Mouse (Mus musculus): ENCODE results near the gene Rasd1. TPM values are rescaled to one million over a fixed set of nuclear protein-coding genes. Genes with fewer than 3 reads are reported as not detected.

Rasd1 gene
- total RNA-seq, 2 experiments from 2014 or later = 1.9 to 5.2 TPM

Other genes with a start within 250 kb of the Rasd1 start
- gene Pld6, start 177.3 kb downstream of the Rasd1 start, total RNA-seq (2021) = not detected
- 10 to 100 TPM; 40.9 to 53.0 TPM for gene Flcn, start 154.9 kb downstream of the Rasd1 start, total RNA-seq (2021)
- 10 to 100 TPM; 18.9 to 19.3 TPM for gene Nt5m, start 125.5 kb downstream of the Rasd1 start, total RNA-seq (2021)
- 10 to 100 TPM; 85.3 to 89.1 TPM for gene Cops3, start 125.1 kb downstream of the Rasd1 start, total RNA-seq (2021)
- gene Med9, start 16.7 kb downstream of the Rasd1 start, total RNA-seq (2021) = 10 to 100 TPM; 21.8 to 22.3 TPM
- gene Pemt, start 81.5 kb upstream of the Rasd1 start, total RNA-seq (2021) = 1 to 10 TPM; 2.7 to 4.6 TPM
- gene Rai1, start 140.1 kb upstream of the Rasd1 start, total RNA-seq (2021) = 10 to 100 TPM; 16.6 to 17.3 TPM

Measured in gastrocnemius, adult 18-20 months (tissue).